Mouse (Mus musculus): Measurements from ENCODE around the gene Fetub. TPM values are rescaled to one million over a fixed set of nuclear protein-coding genes. Genes with fewer than 3 reads are reported as not detected.

Gene Fetub
- 0.21 and 0.27 TPM in 2 replicates for polyA plus RNA-seq (2012; rRNA removed)

DNA sequence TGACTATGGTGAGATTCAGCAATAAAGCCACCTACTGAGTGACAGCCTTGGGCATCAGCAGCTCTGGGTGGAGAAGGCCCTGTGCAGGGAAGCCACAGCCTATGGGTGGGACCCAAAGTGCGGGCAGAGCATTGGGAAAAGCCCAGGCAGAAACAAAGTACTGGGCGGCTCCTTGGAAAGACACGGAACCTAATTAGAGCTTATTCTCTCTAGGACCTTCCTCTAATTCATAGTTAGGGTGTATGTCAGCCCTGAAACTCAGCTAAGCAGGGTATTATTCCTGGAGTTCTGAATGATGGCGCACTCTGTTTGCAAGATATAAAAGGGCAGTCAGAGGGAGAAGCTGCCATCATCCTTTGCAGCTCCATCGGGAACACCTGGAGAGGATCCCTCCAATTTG lies at the start of gene Fetub:
TSS of gene Fetub (plus strand) at position 301 of the 400 bp plus-strand sequence.
- DNase-seq (ENCODE audit: low read depth, low spot score) = no peak
- WGBS = 79% methylated on average over 5 of the region's 5 CpGs

DNA sequence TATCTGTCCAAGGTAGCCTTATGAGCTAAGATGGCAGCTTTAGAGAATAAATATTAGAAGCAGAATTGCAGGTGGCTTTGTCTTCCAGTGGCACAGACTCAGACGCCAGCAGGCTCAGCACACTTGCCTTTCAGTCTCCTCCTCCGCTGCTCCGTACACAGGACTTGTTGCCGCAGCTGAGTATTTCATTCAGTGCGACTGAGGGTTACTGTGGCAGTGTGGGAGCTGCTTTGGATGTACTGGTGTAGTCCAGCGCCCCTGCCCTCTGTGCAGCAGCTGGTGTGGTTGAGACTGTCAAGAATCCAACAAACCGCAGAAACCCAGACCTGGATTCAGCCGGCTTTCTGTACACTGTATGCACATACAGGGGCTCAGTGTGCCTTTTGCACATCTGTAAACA lies 45.7 kb upstream of the Fetub start:
- WGBS = 93% methylated on average over 8 of the region's 8 CpGs
- no peak for DNase-seq (ENCODE audit: low read depth, low spot score)

- no peak for DNase-seq (ENCODE audit: low read depth, low spot score)
- WGBS = 79% methylated on average over 4 of the region's 4 CpGs
These were observed 44.8 kb upstream of the Fetub start for GRCm38 (mm10) chr16:22873369-22873768.

GRCm38 (mm10) chr16:22876218-22877043 lies 41.7 kb upstream of the Fetub start:
- no peak for DNase-seq (ENCODE audit: low read depth, low spot score)
- 42% methylated on average over 9 of the region's 9 CpGs for WGBS

DNA sequence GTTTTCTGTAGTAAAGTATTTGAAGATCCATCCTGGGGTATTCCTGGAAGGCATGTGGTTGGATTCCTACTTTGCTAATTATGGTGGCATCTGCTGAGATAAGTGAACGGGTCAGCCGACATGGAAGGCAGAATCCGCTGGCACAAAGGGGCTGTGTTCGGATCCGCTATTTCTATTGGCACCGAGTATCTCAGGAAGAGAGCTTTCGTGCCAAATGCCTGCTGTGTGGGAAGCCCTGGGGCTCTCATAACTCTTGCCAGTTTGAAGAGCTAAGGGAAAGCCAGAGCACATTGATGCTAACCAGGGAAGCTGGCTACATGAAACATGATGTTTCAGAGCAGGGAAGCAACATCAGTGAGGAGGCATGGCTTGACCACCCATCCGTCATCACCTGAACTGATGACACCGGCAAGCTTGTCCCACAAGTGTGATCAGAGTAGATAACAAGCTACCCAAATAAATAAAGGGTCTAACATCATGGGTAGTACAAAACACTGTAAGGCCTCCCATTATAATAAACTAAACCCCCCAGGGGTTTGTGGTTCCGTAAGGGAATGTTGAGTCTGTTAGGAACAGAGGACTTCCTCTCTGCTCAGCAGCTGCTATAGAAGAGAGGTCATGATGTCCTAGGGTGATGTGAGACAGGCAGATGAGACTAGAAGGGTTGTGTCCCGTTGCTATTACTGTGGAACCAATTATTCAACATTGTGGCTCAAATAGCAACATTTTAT lies 40.3 kb upstream of the Fetub start:
- 57% methylated on average over 11 of the region's 11 CpGs for WGBS
- DNase-seq (ENCODE audit: low read depth, low spot score) = no peak

- WGBS = 83% methylated on average over 7 of the region's 7 CpGs
- no peak for DNase-seq (ENCODE audit: low read depth, low spot score)
These were observed 39.4 kb upstream of the Fetub start for GRCm38 (mm10) chr16:22878716-22879115.

- 62% methylated on average over 7 of the region's 7 CpGs for WGBS
- no peak for DNase-seq (ENCODE audit: low read depth, low spot score)
These were observed 38.1 kb upstream of the Fetub start for GRCm38 (mm10) chr16:22879945-22880595.

- WGBS = 40% methylated on average over 6 of the region's 6 CpGs
These were observed 37.2 kb upstream of the Fetub start for GRCm38 (mm10) chr16:22880900-22881299.

DNA sequence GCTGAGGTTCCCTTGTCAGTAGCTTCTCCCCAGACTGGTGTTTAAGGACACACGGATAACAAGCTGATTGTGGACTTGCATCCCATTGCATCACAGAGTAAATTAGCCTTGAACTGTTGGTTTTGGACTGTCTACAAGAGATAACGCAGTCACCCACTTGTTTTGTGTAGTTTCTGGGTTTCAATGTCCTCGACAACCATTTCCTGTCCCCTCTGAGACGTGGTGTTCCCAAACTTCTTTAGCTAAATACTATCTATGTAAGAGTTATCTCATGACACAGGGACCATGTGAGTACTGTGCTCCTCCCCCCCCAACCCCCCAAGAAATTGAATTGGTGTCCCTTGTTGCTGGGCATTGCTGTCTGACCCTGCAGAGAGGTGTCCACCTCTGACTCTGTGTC lies 36.6 kb upstream of the Fetub start:
- DNase-seq (ENCODE audit: low read depth, low spot score) = no peak
- WGBS = 27% methylated on average over 4 of the region's 4 CpGs

More at GRCm38 (mm10) chr16:22880900-22881299, 37.2 kb upstream of the Fetub start:
- DNase-seq (ENCODE audit: low read depth, low spot score) = no peak

GRCm38 (mm10) chr16:22883441-22883840 lies 34.7 kb upstream of the Fetub start:
- 72% methylated on average over 5 of the region's 5 CpGs for WGBS
- DNase-seq (ENCODE audit: low read depth, low spot score) = no peak

- 11% methylated on average over 4 of the region's 4 CpGs for WGBS
- no peak for DNase-seq (ENCODE audit: low read depth, low spot score)
These were observed 32.8 kb upstream of the Fetub start for GRCm38 (mm10) chr16:22885356-22885755.

- 53% methylated on average over 3 of the region's 3 CpGs for WGBS
- no peak for DNase-seq (ENCODE audit: low read depth, low spot score)
These were observed 31.4 kb upstream of the Fetub start for GRCm38 (mm10) chr16:22886726-22887125.

DNA sequence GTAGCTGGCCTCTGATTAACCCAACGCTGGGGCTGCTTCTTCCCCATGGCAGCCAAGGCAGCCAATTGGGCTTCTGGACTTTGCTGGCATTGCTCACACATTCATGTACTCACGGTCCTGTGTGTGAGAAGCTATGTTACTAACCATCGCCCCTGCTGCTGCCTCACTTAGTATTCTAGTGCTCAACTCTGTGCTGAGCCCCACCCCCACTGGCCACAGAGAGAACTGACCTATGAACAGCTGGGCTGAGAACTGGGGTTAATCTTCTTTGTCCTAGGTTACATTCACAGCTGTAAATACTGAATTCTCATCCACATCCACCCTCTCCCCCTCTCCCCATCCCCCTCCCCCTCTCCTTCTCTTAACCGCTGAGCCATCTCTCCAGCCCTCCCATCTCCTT lies 29.3 kb upstream of the Fetub start:
- 86% methylated on average over 4 of the region's 4 CpGs for WGBS

DNA sequence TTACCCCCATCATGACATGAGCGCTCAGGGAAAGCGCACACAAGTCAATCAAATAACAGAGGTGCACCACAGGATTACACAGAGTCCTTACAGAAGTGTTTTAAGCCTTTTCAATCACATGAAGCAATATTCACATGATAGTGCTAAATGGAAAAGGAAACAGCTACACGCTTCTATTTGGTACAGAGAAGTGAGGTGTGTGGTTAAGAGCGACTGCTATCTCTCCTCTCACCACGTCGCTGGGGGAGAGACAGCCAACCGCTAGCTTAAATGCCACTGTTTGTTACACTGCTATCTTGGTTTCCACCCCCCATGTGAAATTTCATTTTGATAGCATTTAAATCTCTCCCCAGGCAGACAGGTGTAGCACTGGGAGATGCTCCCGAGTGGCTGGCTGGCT lies 28.4 kb upstream of the Fetub start:
- no peak for DNase-seq (ENCODE audit: low read depth, low spot score)
- 79% methylated on average over 8 of the region's 8 CpGs for WGBS

More for the DNA sequence above, 29.3 kb upstream of the Fetub start:
- DNase-seq (ENCODE audit: low read depth, low spot score) = no peak

DNA sequence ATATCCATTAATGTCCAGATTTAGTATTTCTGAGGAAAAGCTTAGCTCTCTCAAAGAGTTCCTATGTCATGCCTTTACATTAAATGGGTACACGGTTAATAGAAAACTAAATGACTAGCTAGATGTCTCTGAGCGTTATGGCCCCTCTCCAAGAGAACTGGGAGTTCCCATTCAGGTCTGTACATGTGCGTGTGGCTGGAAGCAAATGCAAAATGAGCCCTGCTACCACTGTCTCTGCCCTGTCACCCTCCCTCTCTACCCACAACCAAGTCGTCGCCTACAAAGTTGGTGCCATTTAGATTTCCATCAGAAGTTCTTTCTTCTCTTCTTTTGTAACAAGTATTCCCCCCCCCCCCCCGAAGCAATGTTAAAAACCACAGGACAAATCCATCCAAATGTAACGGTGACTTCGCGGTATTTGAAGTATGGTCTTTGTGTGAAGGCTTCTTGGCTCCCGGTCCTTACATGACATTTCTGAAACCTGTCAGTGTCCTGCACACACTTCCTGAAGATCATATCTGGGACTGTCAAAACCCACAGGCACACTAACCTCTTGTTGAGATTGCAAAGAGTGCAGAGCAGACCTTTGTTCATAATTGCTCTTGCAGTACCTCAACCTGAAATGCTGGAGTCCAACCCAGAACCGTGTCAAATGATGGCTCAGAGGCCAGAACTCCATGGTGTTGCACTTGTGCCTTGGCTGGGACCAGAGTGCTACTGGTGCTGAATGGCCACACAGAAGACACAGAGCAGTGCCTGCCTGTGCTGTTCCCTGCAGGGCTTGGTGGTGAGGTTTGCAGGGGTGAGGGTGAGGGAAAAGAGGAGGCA lies 27.2 kb upstream of the Fetub start, which contains the start of gene Ahsg:
TSS of gene Ahsg (plus strand) at position 595 of the 828 bp plus-strand sequence.
- no peak for DNase-seq (ENCODE audit: low read depth, low spot score)
- WGBS = 79% methylated on average over 11 of the region's 11 CpGs

- no peak for DNase-seq (ENCODE audit: low read depth, low spot score)
- 87% methylated on average over 8 of the region's 8 CpGs for WGBS
These were observed 26.4 kb upstream of the Fetub start for GRCm38 (mm10) chr16:22891733-22892154.

DNA sequence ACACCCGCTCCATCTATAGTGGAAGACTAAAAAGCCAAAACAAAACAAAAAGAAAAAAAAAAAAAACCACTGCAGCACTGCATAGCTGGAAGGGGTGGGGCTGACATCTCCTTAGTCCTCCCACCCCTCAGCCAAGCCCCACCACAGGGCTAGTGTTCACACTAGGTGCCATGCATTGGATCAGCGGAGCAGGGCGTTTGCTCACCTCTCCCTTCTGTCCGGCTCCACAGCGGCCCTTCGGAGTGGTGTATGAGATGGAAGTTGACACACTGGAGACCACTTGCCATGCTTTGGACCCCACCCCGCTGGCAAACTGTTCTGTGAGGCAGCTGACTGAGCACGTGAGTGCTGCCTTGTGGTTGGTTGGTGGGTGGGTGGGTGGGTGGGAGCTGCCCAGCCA lies 24.0 kb upstream of the Fetub start:
- WGBS = 84% methylated on average over 8 of the region's 8 CpGs

GRCm38 (mm10) chr16:22896618-22897017 lies 21.5 kb upstream of the Fetub start:
- 18% methylated on average over 2 of the region's 2 CpGs for WGBS

More for the DNA sequence above, 24.0 kb upstream of the Fetub start:
- no peak for DNase-seq (ENCODE audit: low read depth, low spot score)

GRCm38 (mm10) chr16:22899346-22899745 lies 18.8 kb upstream of the Fetub start:
- no peak for DNase-seq (ENCODE audit: low read depth, low spot score)
- 42% methylated on average over 5 of the region's 5 CpGs for WGBS

More at GRCm38 (mm10) chr16:22896618-22897017, 21.5 kb upstream of the Fetub start:
- DNase-seq (ENCODE audit: low read depth, low spot score) = no peak
